Mouse (Mus musculus) C2C12 (cell line): Measurements from ENCODE around the gene Cyp2c66. TPM values are rescaled to one million over a fixed set of nuclear protein-coding genes. Genes with fewer than 3 reads are reported as not detected.
"Not testable (repeated sequence)": the region's sequence is repeated elsewhere in the genome, so short reads cannot be mapped to it uniquely, and the experiment has no call there.

Source experiments
- H3K27me3 ChIP-seq: one replicate; pipeline ENCODE4 v1.6.1; 2011; ENCODE audit not compliant: control insufficient read depth, insufficient read depth, insufficient read length
- H3K36me3 ChIP-seq: one replicate; pipeline ENCODE4 v1.6.1; 2011; ENCODE audit not compliant: control insufficient read depth, insufficient read depth
- H3K4me3 ChIP-seq: one replicate; pipeline ENCODE4 v1.5.1; 2011; ENCODE audit warnings: mild to moderate bottlenecking, control low read depth; ENCODE audit not compliant: poor library complexity, insufficient read depth, severe bottlenecking
- H3K79me2 ChIP-seq: one replicate; pipeline ENCODE4 v1.6.1; 2011; ENCODE audit not compliant: control insufficient read depth, insufficient read depth
- H3K79me3 ChIP-seq: one replicate; pipeline ENCODE4 v1.6.1; 2011; ENCODE audit warnings: low read depth, control low read depth
- H3ac ChIP-seq: one replicate; pipeline ENCODE3; 2011; ENCODE audit warnings: low read depth; ENCODE audit not compliant: control insufficient read depth, insufficient read length
- CEBPB ChIP-seq: IDR thresholded peaks from one replicate; pipeline ENCODE4 v1.6.1; 2011; ENCODE audit warnings: low read depth, mild to moderate bottlenecking, control low read depth, moderate library complexity
- CTCF ChIP-seq: IDR thresholded peaks from one replicate; pipeline ENCODE4 v1.5.1; 2011; ENCODE audit not compliant: control insufficient read depth, insufficient read depth, insufficient read length
- FOSL1 ChIP-seq: IDR thresholded peaks from one replicate; pipeline ENCODE4 v1.8.0; 2011; ENCODE audit warnings: mild to moderate bottlenecking, low read length; ENCODE audit not compliant: poor library complexity, insufficient read depth, severe bottlenecking
- MAX ChIP-seq: IDR thresholded peaks from one replicate; pipeline ENCODE4 v1.6.1; 2011; ENCODE audit warnings: mild to moderate bottlenecking, control low read depth
- MYOD1 ChIP-seq: IDR thresholded peaks from one replicate; pipeline ENCODE4 v1.6.1; 2011; ENCODE audit warnings: low read depth; ENCODE audit not compliant: control insufficient read depth, insufficient read length
- MYOG ChIP-seq: IDR thresholded peaks from one replicate; pipeline ENCODE4 v1.6.1; 2011; ENCODE audit not compliant: control insufficient read depth, insufficient read length; ENCODE audit errors: extremely low read depth
- USF1 ChIP-seq: IDR thresholded peaks from one replicate; pipeline ENCODE4 v1.6.1; 2011; ENCODE audit warnings: low read depth, mild to moderate bottlenecking, control low read depth, moderate library complexity
- long read RNA-seq, 2 experiments: library from polyadenylated mRNA; unstranded; transcript quantifications; one replicate each; pipeline ENCODE4 v2.0.0; 2019 to 2020
- polyA plus RNA-seq: library from polyadenylated mRNA; unstranded; fragments of >200 nt; fragmentation: generic; extraction: Trizol; gene quantifications from one replicate; pipeline ENCODE4 v1.2.1, GENCODE M21; 2012; ENCODE audit warnings: missing spikeins

The Cyp2c66 gene
- not detected for polyA plus RNA-seq
- long read RNA-seq, experiment 1: 0 reads
- long read RNA-seq, experiment 2: 0 reads

DNA sequence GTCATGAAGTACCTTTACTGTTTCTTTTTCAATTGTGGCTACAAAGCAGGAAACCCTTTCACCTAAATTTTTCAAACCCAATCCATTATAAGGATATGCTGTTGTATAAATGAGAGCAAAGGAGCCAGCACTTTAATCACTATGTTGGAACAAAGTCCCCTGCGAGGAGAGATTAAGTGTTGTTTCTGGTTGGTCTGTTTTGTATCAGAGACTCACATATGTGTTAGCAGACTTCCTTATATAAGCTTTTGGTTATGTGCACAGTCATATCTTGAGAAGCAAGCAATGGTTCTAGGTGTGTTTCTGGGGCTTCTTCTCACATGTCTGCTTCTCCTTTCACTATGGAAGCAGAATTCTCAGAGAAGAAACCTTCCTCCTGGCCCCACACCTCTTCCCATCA lies at the start of gene Cyp2c66:
TSS of gene Cyp2c66 (plus strand) at position 255 of the 400 bp plus-strand sequence.
- TF ChIP-seq CTCF: no peak
- TF ChIP-seq MYOG: no peak
- no peak for TF ChIP-seq MAX
- no peak for TF ChIP-seq CEBPB
- TF ChIP-seq USF1: no peak
- TF ChIP-seq MYOD1: no peak
- no peak for TF ChIP-seq FOSL1
- H3ac ChIP-seq: no peak within 1 kb of the TSS
- H3K79me2 ChIP-seq: no peaks in the 10 kb centered on the region

DNA sequence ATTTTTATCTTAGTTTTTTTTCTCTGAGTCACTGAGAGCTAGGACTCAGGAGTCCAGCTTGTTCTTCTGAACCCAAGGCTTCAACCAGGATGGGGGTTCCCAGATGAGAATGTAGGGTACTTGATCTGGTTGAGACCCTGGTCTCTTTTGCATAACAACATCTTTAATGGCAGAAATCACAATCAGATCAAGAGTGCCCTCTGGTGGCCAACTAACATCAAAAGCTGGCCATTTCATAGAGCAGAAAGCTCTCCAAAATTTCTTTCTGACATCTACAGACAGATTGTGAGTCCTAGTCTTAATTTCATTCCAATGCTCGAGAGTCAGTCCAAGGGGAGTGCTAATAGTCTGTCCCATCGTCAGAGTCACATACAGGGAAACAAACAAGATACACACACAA lies 14.9 kb upstream of the Cyp2c66 start:
- H3K4me3 ChIP-seq, H3K27me3 ChIP-seq, H3ac ChIP-seq, H3K36me3 ChIP-seq, H3K79me3 ChIP-seq, H3K79me2 ChIP-seq: not testable (repeated sequence)

More for the DNA sequence above, at the start of gene Cyp2c66:
- Histone ChIP-seq H3K4me3 (no peak within 1 kb of the TSS), H3K79me3 (no peaks in the 10 kb centered on the region), H3K36me3 (no peaks in the 10 kb centered on the region), H3K27me3 (no peaks in the 10 kb centered on the region)

DNA sequence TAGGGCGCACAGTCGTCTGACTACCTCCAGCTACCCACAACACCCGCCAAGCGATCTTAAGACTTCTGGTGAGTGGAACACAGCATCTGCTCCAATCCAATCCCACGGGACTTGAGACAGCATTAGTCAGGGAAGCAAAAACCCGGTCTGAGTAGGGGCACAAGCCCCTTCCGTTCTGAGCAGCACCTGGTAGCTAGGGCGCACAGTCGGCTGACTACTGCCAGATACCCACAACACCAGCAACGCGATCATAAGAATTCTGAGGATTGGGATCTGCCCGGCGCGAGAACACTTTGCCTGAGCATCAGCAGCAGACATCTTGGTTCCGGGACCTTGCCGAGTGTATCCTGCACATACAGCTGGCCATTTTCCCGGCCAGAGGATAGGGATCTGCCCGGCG lies 43.1 kb downstream of the Cyp2c66 start:
- H3K36me3 ChIP-seq, H3K79me3 ChIP-seq, H3K4me3 ChIP-seq, H3K27me3 ChIP-seq, H3K79me2 ChIP-seq, H3ac ChIP-seq: not testable (repeated sequence)

Other genes with a start within 250 kb of the Cyp2c66 start
- gene Hells, start 183.0 kb upstream of the Cyp2c66 start, polyA plus RNA-seq: 9.1 TPM
- gene Cyp2c55, start 106.9 kb upstream of the Cyp2c66 start, polyA plus RNA-seq: not detected
- gene Cyp2c65, start 52.9 kb upstream of the Cyp2c66 start, polyA plus RNA-seq: not detected
- gene Cyp2c29, start 155.5 kb downstream of the Cyp2c66 start, polyA plus RNA-seq: not detected